Mouse (Mus musculus) lung, adult 2 months (tissue): ENCODE data around the gene Slc4a5.

Source experiments
- CTCF ChIP-seq: fragments of 200-500 bp; IDR thresholded peaks from 2 replicates; pipeline ENCODE4 v1.5.1; 2011; ENCODE audit warnings: mild to moderate bottlenecking, low read length, control low read depth; ENCODE audit not compliant: insufficient read depth
- POLR2A ChIP-seq: fragments of 200-500 bp; IDR thresholded peaks from 2 replicates; pipeline ENCODE4 v1.6.1; 2011; ENCODE audit warnings: low read depth, mild to moderate bottlenecking, control low read depth, low read length, borderline replicate concordance; ENCODE audit errors: extremely low read depth

GRCm38 (mm10) chr6:83193571-83193970 lies 26.1 kb upstream of the Slc4a5 start:
- no peak for TF ChIP-seq CTCF
- no peak for TF ChIP-seq POLR2A
